Mouse (Mus musculus) stomach, postnatal 0 days (tissue): Measurements from ENCODE around the gene Igfbp5.

Experiments used
- CTCF ChIP-seq: IDR thresholded peaks from 2 replicates; pipeline ENCODE4 v1.5.1; 2016; ENCODE audit warnings: antibody characterized with exemption, low read depth, mild to moderate bottlenecking, moderate library complexity
- EP300 ChIP-seq: optimal IDR thresholded peaks from 2 replicates; pipeline ENCODE3; 2016; ENCODE audit warnings: antibody characterized with exemption

- no peak for TF ChIP-seq CTCF
- TF ChIP-seq EP300 = no peak
These were observed 25.6 kb downstream of the Igfbp5 start for GRCm38 (mm10) chr1:72849037-72849436.
